Mouse (Mus musculus): ENCODE results near the gene Hvcn1. TPM values are rescaled to one million over a fixed set of nuclear protein-coding genes. Genes with fewer than 3 reads are reported as not detected.
A peak's percentile ranks its signal among the peaks of the same experiment; 100 is the strongest.

The Hvcn1 gene
- total RNA-seq, 2 experiments from 2014 or later: 2.6 to 3.0 TPM

DNA sequence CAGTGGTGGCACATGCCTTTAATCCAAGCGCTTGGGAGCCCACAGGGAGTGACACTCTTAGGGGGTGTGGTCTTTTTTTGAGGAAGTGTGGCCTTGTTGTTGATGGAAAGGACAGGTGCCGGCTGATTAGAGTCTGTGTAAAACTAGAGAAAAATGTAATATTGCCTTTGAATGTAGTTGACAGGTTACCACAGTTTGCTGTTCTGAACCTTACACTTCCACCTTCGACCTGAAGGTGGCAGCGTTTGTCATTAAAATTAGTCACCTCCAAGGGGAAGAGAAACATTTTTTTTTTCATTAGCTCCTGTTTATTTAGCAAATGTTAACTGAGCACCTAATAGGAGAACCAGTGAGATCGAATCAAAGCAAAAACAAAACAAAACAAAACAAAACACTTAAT, 61.3 kb downstream of the Hvcn1 start:
- peak; percentile 88 for TF ChIP-seq CTCF (conservative IDR thresholded peaks at IDR 0.05)
- peak; percentile 55 to 83 for DNase-seq (ENCODE audit: low spot score in 2 of 2)
- no peak overlapping the region for H3K27ac ChIP-seq
- H3K4me3 ChIP-seq: no peak overlapping the region

- TF ChIP-seq CTCF (conservative IDR thresholded peaks at IDR 0.05): no peak
- DNase-seq (ENCODE audit: low spot score in 2 of 2): no peak
- Histone ChIP-seq H3K27ac (no peak overlapping the region), H3K4me3 (no peak overlapping the region)
These were observed 62.4 kb downstream of the Hvcn1 start for GRCm38 (mm10) chr5:122268858-122269604.

- no peak for TF ChIP-seq CTCF (conservative IDR thresholded peaks at IDR 0.05)
- Histone ChIP-seq H3K4me3 (no peak overlapping the region), H3K27ac (no peak overlapping the region)
- no peak for DNase-seq (ENCODE audit: low spot score in 2 of 2)
These were observed 66.2 kb downstream of the Hvcn1 start for GRCm38 (mm10) chr5:122272821-122273220.

- TF ChIP-seq CTCF (conservative IDR thresholded peaks at IDR 0.05): no peak
- Histone ChIP-seq H3K4me3 (no peak overlapping the region), H3K27ac (no peak overlapping the region)
- no peak for DNase-seq (ENCODE audit: low spot score in 2 of 2)
These were observed 68.2 kb downstream of the Hvcn1 start for GRCm38 (mm10) chr5:122274785-122275184.

DNA sequence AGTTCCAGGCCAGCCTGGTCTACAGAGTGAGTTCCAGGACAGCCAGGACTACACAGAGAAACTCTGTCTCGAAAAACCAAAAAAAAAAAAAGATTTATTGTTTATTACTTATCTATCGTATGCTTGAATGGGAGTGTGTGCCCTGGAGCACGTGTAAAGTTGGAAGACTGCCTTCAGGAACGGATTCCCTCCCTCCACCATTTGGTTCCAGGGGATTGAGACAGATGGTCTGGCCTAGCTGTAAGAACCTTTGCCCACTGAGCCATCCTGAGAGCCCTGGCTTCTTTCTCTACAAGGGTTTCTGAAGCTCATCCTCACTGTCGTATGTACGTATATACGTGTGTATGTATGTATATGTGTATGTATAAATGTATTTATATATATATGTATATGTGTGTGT, 72.3 kb downstream of the Hvcn1 start:
- H3K27ac ChIP-seq: no peak overlapping the region
- H3K4me3 ChIP-seq: no peak overlapping the region
- TF ChIP-seq CTCF (conservative IDR thresholded peaks at IDR 0.05): no peak
- DNase-seq (ENCODE audit: low spot score in 2 of 2): no peak

DNA sequence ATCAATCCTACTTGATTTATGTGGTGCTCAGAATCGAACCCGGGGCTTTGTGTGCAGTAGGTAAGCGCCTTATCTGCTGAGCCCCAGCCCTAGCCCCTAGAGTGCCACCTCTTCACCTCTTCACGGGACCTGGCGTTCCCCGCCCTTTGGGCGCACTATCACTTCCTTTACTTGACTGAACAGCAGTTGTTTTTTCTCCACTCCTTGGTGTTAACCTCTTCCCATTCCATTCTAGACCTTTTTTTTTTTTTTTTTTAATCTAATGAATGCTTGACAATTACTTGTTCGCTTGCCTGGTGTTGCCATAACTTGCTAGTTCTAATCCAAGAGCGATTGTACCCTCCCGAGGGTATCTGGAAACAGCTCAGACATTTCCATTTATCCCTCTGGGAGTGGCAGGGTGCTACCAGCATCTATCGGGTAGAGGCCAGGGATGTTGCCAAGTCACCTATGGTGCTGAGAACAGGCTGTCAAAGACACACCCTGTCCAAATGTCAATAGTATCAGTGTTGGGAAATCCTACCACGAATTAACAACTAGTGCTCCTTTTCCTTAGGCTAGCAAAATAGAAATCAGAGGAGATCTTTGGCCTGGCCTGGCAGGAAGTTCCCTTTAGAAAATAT, 73.3 kb downstream of the Hvcn1 start:
- TF ChIP-seq CTCF (conservative IDR thresholded peaks at IDR 0.05): no peak
- DNase-seq (ENCODE audit: low spot score in 2 of 2): no peak
- Histone ChIP-seq H3K4me3 (no peak overlapping the region), H3K27ac (no peak overlapping the region)

- peak; percentile 34 for TF ChIP-seq CTCF (conservative IDR thresholded peaks at IDR 0.05)
- H3K27ac ChIP-seq: no peak overlapping the region
These were observed 73.8 kb downstream of the Hvcn1 start for GRCm38 (mm10) chr5:122280422-122280826.

GRCm38 (mm10) chr5:122280827-122281462, 74.3 kb downstream of the Hvcn1 start:
- H3K4me3 ChIP-seq: peak overlapping the region; percentile 14; the same call in 1 of the 2 replicates
- DNase-seq (ENCODE audit: low spot score in 2 of 2): no peak
- no peak overlapping the region for H3K27ac ChIP-seq
- TF ChIP-seq CTCF (conservative IDR thresholded peaks at IDR 0.05): no peak

More at GRCm38 (mm10) chr5:122280422-122280826, 73.8 kb downstream of the Hvcn1 start:
- peak overlapping the region; percentile 14; the same call in 1 of the 2 replicates for H3K4me3 ChIP-seq
- no peak for DNase-seq (ENCODE audit: low spot score in 2 of 2)

GRCm38 (mm10) chr5:122283828-122284182, 77.2 kb downstream of the Hvcn1 start:
- Histone ChIP-seq H3K4me3 (no peak overlapping the region), H3K27ac (no peak overlapping the region)
- no peak for TF ChIP-seq CTCF (conservative IDR thresholded peaks at IDR 0.05)
- DNase-seq (ENCODE audit: low spot score in 2 of 2): no peak

DNA sequence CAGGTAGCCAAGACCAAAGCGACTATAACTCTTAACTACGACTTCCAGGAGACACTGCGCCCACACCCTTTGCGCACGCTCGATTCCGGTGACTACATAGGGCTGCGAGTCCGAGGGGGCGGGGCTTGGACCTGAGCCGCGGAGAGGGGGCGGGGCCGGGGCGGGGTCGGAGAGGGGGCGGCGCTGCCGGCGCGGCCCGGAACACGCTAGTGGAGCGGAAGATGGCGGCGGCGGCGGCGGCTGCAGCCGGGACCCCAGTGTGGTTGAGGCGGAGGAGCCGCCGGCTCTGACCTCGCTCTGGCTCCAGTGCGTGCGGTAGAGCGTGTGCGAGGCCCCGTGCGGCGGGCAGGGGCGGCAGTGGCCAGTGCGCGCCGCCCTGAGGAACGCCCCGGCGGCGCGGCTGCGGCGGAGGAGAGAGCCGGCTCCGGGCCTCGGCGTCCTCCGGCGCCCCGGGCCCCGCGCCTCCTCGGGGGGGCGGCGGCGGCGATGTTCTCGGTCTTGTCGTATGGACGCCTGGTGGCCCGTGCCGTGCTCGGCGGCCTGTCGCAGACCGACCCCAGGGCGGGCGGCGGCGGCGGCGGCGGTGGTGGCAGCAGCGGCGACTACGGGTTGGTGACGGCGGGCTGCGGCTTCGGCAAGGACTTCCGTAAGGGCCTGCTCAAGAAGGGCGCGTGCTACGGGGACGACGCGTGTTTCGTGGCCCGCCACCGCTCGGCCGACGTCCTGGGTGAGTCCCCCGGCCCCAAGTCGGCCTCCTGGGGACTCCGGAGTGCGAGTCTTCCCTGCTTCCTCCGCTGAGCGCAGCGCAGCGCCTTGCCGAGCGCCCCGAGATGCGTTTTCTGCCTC, 77.8 kb downstream of the Hvcn1 start, which contains the start of gene Pptc7:
Gene Pptc7 (plus strand): TSS at position 183 of the 846 bp plus-strand sequence.
- peak; percentile 89 to 90 for DNase-seq (ENCODE audit: low spot score in 2 of 2)
- H3K4me3 ChIP-seq: peak within 1 kb of the TSS; percentile 77
- TF ChIP-seq CTCF (conservative IDR thresholded peaks at IDR 0.05): no peak
- peak within 1 kb of the TSS; percentile 89 for H3K27ac ChIP-seq

GRCm38 (mm10) chr5:122285029-122285766, 78.6 kb downstream of the Hvcn1 start:
- TF ChIP-seq CTCF (conservative IDR thresholded peaks at IDR 0.05): no peak
- Histone ChIP-seq H3K4me3 (peak overlapping the region; percentile 77), H3K27ac (peak overlapping the region; percentile 89)
- DNase-seq (ENCODE audit: low spot score in 2 of 2): peak in 1 of 2 experiments; percentile 29

DNA sequence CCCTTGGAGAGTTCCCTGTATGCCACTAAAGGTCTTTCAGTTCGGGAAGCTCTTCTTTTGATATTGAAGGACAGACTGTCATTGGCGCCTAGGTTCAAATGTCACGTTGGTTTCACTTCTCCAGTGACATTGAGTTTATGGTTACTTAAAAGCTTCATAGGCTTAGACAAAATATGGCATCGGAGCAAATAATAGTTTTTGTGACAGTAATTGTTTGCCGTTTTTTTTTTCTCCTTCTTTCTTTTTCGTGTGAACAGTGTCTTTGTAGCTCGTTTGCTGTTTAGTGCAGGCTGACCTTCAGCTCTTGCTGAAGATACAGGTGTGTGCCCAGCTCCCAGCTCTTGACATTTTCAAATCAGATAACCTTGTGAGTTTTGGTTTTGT, 79.2 kb downstream of the Hvcn1 start:
- H3K4me3 ChIP-seq: peak overlapping the region; percentile 77
- H3K27ac ChIP-seq: peak overlapping the region; percentile 89; the same call in 1 of the 2 replicates
- no peak for TF ChIP-seq CTCF (conservative IDR thresholded peaks at IDR 0.05)
- DNase-seq (ENCODE audit: low spot score in 2 of 2): no peak

All from layer of hippocampus, adult 2 months (tissue).